Mouse (Mus musculus): ENCODE data around the gene Ebf3.

- TF ChIP-seq GATA1 (IDR thresholded peaks at IDR 0.05; ENCODE audit: low read length) (no peak), TAL1 (IDR thresholded peaks at IDR 0.05; ENCODE audit: low read length) (no peak)
Observed at GRCm38 (mm10) chr7:137147101-137147500, 167.1 kb downstream of the Ebf3 start.

Data from erythroblast, embryonic 14.5 days (primary cell).